Mouse (Mus musculus) colon, adult 2 months (tissue): ENCODE results near the gene Rgs18. TPM values are rescaled to one million over a fixed set of nuclear protein-coding genes. Genes with fewer than 3 reads are reported as not detected.

ENCODE experiments used
- polyA plus RNA-seq: library from polyadenylated mRNA; depleted of rRNA; stranded (reverse); fragments of >200 nt; gene quantifications from 2 replicates; pipeline ENCODE4 v1.2.3, GENCODE M21; 2012; rRNA removed

Gene Rgs18
- polyA plus RNA-seq = 0.05 TPM in 2 replicates

GRCm38 (mm10) chr1:144775331-144775730, at the start of gene Rgs18:
TSS of gene Rgs18 (minus strand) at chr1:144775435.

Other genes with a start within 250 kb of the Rgs18 start
- gene Rgs21, start 207.8 kb downstream of the Rgs18 start, polyA plus RNA-seq = not detected in 2 replicates